Mouse (Mus musculus): ENCODE data around the gene Dhdds.

Dhdds gene

GRCm38 (mm10) chr4:133943791-133944190, 56.9 kb downstream of the Dhdds start:
- no peak for DNase-seq (ENCODE audit: low spot score)

DNA sequence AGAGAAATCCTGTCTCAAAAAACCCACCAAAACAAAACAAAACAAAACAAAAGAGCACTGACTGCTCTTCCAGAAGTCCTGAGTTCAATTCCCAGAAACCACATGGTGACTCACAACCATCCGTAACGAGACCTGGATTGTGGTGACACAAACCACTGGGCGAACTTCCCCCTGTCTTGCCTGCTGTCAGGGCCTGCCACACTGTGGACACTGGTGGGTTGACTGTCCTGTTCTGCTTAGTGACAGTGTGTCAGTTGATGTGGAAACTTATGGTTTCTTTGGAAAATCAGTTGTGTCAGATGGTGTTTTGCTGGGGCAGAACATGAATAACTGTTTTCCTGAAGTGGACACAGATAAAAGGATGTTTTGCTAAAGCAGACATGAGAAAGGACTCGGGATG, 58.0 kb downstream of the Dhdds start:
- no peak for DNase-seq (ENCODE audit: low spot score)

- DNase-seq (ENCODE audit: low spot score) = no peak
Measured at GRCm38 (mm10) chr4:133941576-133941975, 59.1 kb downstream of the Dhdds start.

- DNase-seq (ENCODE audit: low spot score) = no peak
Measured at GRCm38 (mm10) chr4:133940386-133941260, 60.1 kb downstream of the Dhdds start.

GRCm38 (mm10) chr4:133938077-133938476, 62.6 kb downstream of the Dhdds start:
- no peak for DNase-seq (ENCODE audit: low spot score)

- DNase-seq (ENCODE audit: low spot score) = no peak
Measured at GRCm38 (mm10) chr4:133931785-133932184, 68.9 kb downstream of the Dhdds start.

DNA sequence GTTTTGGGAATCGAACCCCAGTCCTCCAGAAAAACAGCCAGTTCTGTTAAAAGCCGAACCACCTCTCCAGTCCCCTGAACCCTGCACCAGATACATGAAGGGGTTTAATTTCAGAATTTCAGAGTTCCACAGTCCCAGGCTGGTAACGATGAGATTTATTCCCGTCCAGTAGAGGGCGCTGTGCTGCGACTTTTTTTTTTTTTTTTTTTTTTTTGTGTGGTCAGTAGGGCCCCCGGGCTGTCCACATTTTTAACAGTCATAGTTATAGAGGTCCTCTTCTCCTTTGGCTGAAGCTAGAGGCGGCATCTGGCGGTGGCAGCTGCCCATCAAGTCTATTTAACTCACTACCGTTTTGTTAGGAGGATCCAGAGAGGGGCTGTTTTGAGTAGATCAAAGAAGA, 69.4 kb downstream of the Dhdds start:
- DNase-seq (ENCODE audit: low spot score) = no peak

DNA sequence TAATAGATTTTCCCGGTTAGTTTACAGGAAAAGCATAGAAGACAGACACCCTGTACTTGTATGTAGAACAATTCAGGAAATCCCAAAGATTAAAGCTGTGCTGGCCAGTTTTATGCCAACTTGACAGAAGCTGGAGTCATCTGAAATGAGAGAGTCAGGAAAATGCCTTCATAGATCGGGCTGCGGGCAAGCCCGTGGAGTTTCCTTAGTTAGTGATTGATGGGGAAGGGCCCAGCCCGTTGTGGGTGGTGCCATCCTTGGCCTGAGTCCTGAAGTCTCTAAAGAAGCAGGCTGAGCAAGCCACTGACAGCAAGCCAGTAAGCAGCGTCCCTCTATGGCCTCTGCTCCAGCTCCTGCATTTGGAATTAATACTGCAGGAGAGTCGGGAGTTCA, 71.4 kb downstream of the Dhdds start:
- no peak for DNase-seq (ENCODE audit: low spot score)

- DNase-seq (ENCODE audit: low spot score) = no peak
Measured at GRCm38 (mm10) chr4:133928576-133929277, 72.0 kb downstream of the Dhdds start.

DNA sequence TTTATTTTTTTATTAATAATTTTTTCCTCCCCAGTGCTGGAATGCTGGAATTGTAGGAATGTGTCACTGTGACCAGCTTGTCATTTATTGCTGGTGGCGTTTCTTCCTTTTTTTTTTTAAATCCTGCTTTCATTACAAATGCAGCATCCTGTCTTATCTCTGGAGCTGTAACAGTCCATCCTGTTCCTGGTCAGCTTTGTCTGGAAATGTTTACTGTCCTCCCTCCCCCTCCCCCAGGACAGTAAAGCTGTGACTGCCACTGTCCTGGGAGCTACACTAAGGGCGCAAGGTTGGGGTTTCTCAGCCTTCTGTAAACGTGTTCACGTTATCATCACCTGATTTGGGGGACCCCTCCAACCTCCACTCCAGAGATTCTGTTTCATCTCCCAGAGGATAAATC, 75.5 kb downstream of the Dhdds start:
- DNase-seq (ENCODE audit: low spot score) = no peak

DNA sequence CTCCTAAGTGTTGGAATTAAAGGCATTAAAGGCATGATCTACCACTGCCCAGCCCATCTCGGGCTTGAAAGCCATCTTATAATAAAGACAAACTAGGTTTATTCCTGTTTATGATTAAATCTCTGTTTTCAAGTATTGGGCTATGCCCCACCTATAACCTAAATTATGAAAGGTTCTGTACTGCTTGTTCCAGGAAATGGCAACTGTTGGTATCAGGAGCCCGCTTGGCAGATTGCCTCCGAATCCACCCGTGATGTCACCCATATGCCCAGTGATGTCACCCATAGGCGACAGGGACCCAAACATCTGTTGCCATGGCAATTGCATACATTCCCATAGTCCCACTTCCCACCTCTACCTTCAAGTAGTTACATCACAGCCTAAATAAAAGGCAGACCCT, 77.0 kb downstream of the Dhdds start:
- no peak for DNase-seq (ENCODE audit: low spot score)

Measured in ovary, postnatal 14 days (tissue).